Mouse (Mus musculus): ENCODE data around the gene Gm28372. TPM values are rescaled to one million over a fixed set of nuclear protein-coding genes. Genes with fewer than 3 reads are reported as not detected.

The Gm28372 gene
- polyA plus RNA-seq, 1 experiment = not detected

GRCm38 (mm10) chr2:130408194-130408593, 3.2 kb downstream of the Gm28372 start:
- TF ChIP-seq CTCF (IDR thresholded peaks at IDR 0.05; ENCODE audit: borderline replicate concordance, insufficient read depth, low read length) (no peak), POLR2A (IDR thresholded peaks at IDR 0.05; ENCODE audit: low read depth, low read length) (no peak)
- H3K4me1 ChIP-seq (ENCODE audit: control insufficient read depth, insufficient read depth, low read length) = peaks cover 4% of the 10 kb centered on the region; the same call in 1 of the 2 replicates
- no peak overlapping the region for H3K27ac ChIP-seq (ENCODE audit: insufficient read depth, low read length)
- no peak overlapping the region for H3K4me3 ChIP-seq (ENCODE audit: insufficient read depth, low read length)

DNA sequence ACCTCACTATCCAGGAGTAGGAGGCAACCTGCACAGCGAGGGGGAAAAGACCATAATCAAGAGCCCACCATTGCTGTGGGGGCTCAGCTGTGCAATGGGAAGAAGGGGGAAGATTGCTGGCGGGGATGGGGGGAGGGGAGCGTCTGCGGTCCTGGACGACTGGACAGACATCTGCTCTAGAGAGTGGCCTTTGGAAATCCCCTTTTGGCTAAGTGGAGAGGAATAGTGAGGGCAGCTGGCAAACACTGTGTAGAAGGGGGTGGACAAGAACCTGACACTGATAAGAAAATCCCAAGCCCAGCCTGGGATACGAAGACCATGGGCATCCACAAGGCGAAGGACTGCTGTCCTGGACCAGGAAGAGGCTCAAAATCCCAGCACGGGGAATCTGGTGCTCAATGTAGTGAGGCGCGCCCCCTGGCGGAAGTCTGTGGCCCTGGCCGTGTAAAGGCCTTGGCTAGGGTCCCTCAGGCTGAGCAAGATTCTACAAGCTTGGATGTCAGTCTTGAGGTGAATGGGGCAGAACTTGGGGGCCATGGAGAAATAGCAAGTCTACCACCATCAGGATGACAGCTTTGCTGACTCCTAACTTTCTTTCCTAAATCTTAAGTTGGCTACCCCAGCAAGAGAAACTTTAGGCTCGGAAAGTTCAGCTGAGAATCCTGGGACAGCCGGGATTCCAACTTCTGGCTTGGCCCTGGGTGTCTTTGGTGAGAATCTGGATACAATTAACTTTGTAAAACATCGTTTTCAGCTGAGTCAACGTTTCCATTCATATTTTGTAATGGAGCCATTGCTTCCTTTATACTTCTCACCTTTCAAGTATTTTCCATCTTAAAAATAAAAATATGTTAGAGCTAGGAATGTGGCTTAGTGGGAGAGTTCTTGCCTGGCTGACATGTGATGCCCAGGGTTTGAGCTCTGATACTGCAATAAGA, 6.8 kb downstream of the Gm28372 start:
- no peak for TF ChIP-seq POLR2A (IDR thresholded peaks at IDR 0.05; ENCODE audit: low read depth, low read length)
- peak; percentile 66 for TF ChIP-seq CTCF (IDR thresholded peaks at IDR 0.05; ENCODE audit: borderline replicate concordance, insufficient read depth, low read length)
- H3K27ac ChIP-seq (ENCODE audit: insufficient read depth, low read length) = peak overlapping the region; percentile 96
- no peak overlapping the region for H3K4me3 ChIP-seq (ENCODE audit: insufficient read depth, low read length)
- H3K4me1 ChIP-seq (ENCODE audit: control insufficient read depth, insufficient read depth, low read length) = peaks cover 4% of the 10 kb centered on the region; the same call in 1 of the 2 replicates

GRCm38 (mm10) chr2:130412775-130413174, 7.7 kb downstream of the Gm28372 start:
- Histone ChIP-seq H3K4me1 (ENCODE audit: control insufficient read depth, insufficient read depth, low read length) (peaks cover 4% of the 10 kb centered on the region; the same call in 1 of the 2 replicates), H3K27ac (ENCODE audit: insufficient read depth, low read length) (peak overlapping the region; percentile 78), H3K4me3 (ENCODE audit: insufficient read depth, low read length) (no peak overlapping the region)
- TF ChIP-seq POLR2A (IDR thresholded peaks at IDR 0.05; ENCODE audit: low read depth, low read length) = no peak
- no peak for TF ChIP-seq CTCF (IDR thresholded peaks at IDR 0.05; ENCODE audit: borderline replicate concordance, insufficient read depth, low read length)

DNA sequence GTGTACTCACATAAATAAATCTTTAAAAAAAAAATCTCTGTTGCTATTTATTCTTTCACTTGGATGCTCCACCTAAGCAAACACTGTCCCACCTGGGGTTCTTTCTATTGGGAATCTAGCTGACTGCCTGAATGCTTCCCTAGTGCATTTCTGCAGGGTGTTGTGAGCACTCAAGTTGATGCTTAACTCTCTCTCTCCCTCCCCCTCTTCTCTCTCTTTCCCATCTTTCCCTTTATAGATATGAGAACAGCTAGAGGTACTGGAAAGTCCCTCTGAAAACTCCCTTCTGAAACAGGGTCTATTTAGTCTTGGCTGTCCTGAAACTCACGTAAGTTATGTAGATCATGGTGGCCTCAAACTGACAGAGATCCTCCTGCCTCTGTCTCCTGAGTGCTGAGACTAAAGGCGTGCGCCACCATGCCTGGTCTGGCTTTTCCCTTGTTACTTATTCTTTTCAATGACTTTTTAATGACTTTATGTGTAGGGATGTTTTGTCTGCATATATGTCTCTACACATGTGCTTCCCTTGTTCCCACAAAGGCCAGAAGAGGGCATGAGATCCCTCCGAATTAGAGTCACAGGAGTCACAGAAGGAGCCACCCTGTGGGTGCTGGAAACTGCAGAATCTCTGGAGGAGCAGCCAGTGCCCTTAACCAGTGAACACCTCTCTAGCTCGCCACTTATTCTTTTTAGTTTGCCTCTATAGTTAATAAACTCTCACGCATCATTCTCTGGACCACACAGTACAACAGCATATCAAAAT, 9.2 kb downstream of the Gm28372 start:
- Histone ChIP-seq H3K4me1 (ENCODE audit: control insufficient read depth, insufficient read depth, low read length) (peaks cover 4% of the 10 kb centered on the region; the same call in 1 of the 2 replicates), H3K4me3 (ENCODE audit: insufficient read depth, low read length) (no peak overlapping the region), H3K27ac (ENCODE audit: insufficient read depth, low read length) (no peak overlapping the region)
- TF ChIP-seq POLR2A (IDR thresholded peaks at IDR 0.05; ENCODE audit: low read depth, low read length) (no peak), CTCF (IDR thresholded peaks at IDR 0.05; ENCODE audit: borderline replicate concordance, insufficient read depth, low read length) (no peak)

DNA sequence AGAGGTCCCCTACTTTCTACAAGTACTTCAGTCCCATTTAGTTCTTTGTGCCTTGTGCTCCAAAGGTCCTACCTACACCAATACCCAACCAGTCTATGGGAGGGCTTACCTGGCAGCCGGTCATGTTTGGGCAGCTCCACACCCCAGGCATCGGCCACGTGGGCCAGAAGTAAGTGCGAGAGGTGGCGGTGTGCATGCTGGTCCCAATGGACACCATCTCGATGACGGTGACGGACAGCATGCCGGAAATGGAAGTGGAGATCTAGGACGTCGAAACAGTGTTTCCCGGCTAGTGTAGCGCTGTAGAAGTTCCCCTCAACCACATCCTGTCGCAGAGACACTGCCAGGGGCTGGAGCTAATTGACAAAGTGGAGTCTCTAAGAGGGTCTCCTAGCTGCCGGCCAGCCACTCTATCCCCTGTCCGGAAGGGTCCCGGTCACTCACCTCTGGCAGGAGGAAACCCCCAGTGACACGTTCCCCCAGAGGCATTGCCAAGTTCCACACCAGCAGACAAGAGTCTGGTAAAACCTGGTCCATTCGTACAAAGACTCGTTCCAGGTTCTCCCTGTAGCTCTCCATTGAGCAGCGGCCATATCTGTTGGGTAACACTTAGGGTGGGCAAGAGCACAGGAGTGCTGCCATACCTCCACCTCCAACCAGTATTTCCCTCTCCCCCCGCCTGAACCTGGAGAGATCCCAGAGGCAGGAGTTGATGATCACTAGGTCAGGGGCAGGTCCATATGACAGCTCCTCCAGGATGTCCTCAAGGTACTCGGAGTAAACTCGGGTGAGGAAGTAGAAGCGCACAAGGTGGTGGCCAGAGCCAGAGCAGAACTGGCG, 17.0 kb downstream of the Gm28372 start:
- no peak overlapping the region for H3K27ac ChIP-seq (ENCODE audit: insufficient read depth, low read length)
- H3K4me3 ChIP-seq (ENCODE audit: insufficient read depth, low read length) = no peak overlapping the region
- H3K4me1 ChIP-seq (ENCODE audit: control insufficient read depth, insufficient read depth, low read length) = no peaks in the 10 kb centered on the region; the same call in 1 of the 2 replicates
- TF ChIP-seq POLR2A (IDR thresholded peaks at IDR 0.05; ENCODE audit: low read depth, low read length) (no peak), CTCF (IDR thresholded peaks at IDR 0.05; ENCODE audit: borderline replicate concordance, insufficient read depth, low read length) (no peak)

DNA sequence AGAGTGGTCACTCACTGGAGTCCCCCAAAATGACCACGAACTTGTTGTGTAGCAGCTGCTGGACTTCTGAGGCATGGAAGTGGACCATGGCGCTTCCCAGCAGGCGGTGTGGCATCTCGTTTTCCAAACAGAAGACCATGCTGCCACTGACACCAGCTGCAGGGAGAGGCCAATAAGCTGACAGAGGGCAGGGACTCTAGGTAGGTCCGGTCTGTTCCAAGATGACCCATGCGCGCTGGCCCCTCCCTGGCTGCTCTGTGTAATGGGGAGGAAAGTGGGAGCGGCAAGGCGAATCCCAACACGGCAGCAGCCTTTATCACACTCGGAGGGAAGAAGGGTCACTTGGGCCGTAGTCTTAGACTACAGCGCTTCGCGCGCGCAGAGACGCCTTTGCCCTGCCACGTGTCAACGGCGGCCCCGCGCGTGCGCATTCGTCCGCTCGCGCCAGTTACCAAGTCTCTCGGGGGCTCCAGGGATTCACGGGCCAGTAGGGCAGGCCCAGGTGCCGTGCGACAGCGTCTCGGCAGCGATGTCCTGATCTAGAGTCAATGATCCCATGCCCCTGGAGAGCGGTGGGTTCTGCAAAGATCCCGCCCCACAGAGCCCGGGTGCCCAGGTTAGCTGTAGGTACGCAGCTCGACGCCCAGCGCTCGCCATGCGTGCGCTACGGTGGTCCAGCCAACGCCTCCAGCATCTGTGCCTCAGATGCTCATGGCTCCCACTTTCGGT, 18.5 kb downstream of the Gm28372 start:
- Histone ChIP-seq H3K27ac (ENCODE audit: insufficient read depth, low read length) (peak overlapping the region; percentile 49), H3K4me1 (ENCODE audit: control insufficient read depth, insufficient read depth, low read length) (peaks cover 2% of the 10 kb centered on the region; the same call in 1 of the 2 replicates), H3K4me3 (ENCODE audit: insufficient read depth, low read length) (peak overlapping the region; percentile 71)
- no peak; the same call in 1 of the 2 replicates for TF ChIP-seq POLR2A (IDR thresholded peaks at IDR 0.05; ENCODE audit: low read depth, low read length)
- no peak for TF ChIP-seq CTCF (IDR thresholded peaks at IDR 0.05; ENCODE audit: borderline replicate concordance, insufficient read depth, low read length)

GRCm38 (mm10) chr2:130424126-130424853, 19.3 kb downstream of the Gm28372 start, which contains the start of the genes Vps16 and Pced1a:
Gene Vps16, plus strand, starts transcription at chr2:130424339.
Gene Pced1a, minus strand, starts transcription at chr2:130424701.
- TF ChIP-seq POLR2A (IDR thresholded peaks at IDR 0.05; ENCODE audit: low read depth, low read length) (peak; percentile 70), CTCF (IDR thresholded peaks at IDR 0.05; ENCODE audit: borderline replicate concordance, insufficient read depth, low read length) (no peak)
- Histone ChIP-seq H3K4me1 (ENCODE audit: control insufficient read depth, insufficient read depth, low read length) (peaks cover 2% of the 10 kb centered on the region; the same call in 1 of the 2 replicates), H3K27ac (ENCODE audit: insufficient read depth, low read length) (peak within 1 kb of the TSS; percentile 63), H3K4me3 (ENCODE audit: insufficient read depth, low read length) (peak within 1 kb of the TSS; percentile 71)

DNA sequence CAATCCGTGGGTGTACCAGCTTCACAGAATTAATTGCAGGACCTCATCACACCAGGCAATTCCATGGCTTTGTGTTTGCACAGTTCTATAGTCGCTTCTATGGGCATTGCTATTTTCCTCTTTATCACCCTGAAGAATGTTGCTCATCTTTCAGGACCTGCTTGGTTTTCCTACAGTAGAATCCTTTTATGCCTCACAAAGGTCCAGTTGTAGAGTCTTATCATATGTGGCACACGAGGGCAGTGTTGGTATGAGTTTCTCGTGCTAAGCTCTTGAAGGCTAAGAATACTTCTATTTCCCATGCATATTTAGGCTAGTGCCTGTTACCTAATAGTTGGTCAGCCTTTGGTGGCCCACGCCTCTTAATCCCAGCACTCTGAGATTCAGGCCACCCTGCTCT, 20.1 kb downstream of the Gm28372 start:
- TF ChIP-seq CTCF (IDR thresholded peaks at IDR 0.05; ENCODE audit: borderline replicate concordance, insufficient read depth, low read length) = no peak
- Histone ChIP-seq H3K4me3 (ENCODE audit: insufficient read depth, low read length) (peak overlapping the region; percentile 71), H3K27ac (ENCODE audit: insufficient read depth, low read length) (no peak overlapping the region), H3K4me1 (ENCODE audit: control insufficient read depth, insufficient read depth, low read length) (peaks cover 2% of the 10 kb centered on the region; the same call in 1 of the 2 replicates)

Data from embryonic fibroblast, embryonic 13.5 days (primary cell).